Mouse (Mus musculus) thymus, adult 2 months (tissue): ENCODE data around the gene Tmem237. TPM values are rescaled to one million over a fixed set of nuclear protein-coding genes. Genes with fewer than 3 reads are reported as not detected.
A peak's percentile ranks its signal among the peaks of the same experiment; 100 is the strongest.

Experiments used
- DNase-seq: peaks from one replicate; pipeline ENCODE4 v3.0.0; 2021
- H3K27ac ChIP-seq: fragments of 200-500 bp; 2 replicates; pipeline ENCODE4 v1.5.1; 2012; ENCODE audit warnings: low read length, control low read depth; ENCODE audit not compliant: control insufficient read depth, insufficient read depth
- H3K27me3 ChIP-seq: fragments of 200-500 bp; 2 replicates; pipeline ENCODE4 v1.6.1; 2012; ENCODE audit warnings: mild to moderate bottlenecking, low read length, moderate library complexity, mixed read lengths; ENCODE audit not compliant: control insufficient read depth, insufficient read depth
- H3K36me3 ChIP-seq: fragments of 200-500 bp; 2 replicates; pipeline ENCODE4 v1.6.1; 2012; ENCODE audit warnings: mild to moderate bottlenecking, low read length, moderate library complexity; ENCODE audit not compliant: control insufficient read depth, insufficient read depth
- H3K4me1 ChIP-seq: fragments of 200-500 bp; replicated peaks from 2 replicates; pipeline ENCODE4 v1.6.1; 2012; ENCODE audit warnings: low read length; ENCODE audit not compliant: control insufficient read depth, insufficient read depth
- H3K4me3 ChIP-seq: fragments of 200-500 bp; 2 replicates; pipeline ENCODE4 v1.5.1; 2012; ENCODE audit warnings: mild to moderate bottlenecking, low read length, control low read depth, moderate library complexity; ENCODE audit not compliant: control insufficient read depth, insufficient read depth
- CTCF ChIP-seq: fragments of 200-500 bp; IDR thresholded peaks from 2 replicates; pipeline ENCODE4 v1.5.1; 2012; ENCODE audit warnings: mild to moderate bottlenecking, control low read depth, low read length, moderate library complexity, borderline replicate concordance; ENCODE audit not compliant: control insufficient read depth, poor library complexity, insufficient read depth; ENCODE audit errors: extremely low read depth
- POLR2A ChIP-seq: fragments of 200-500 bp; IDR thresholded peaks from 2 replicates; pipeline ENCODE4 v1.6.1; 2012; ENCODE audit warnings: mild to moderate bottlenecking, low read length, control low read depth, moderate library complexity; ENCODE audit not compliant: control insufficient read depth, poor library complexity, insufficient read depth; ENCODE audit errors: extremely low read depth
- WGBS: fragments of 180-500 bp; shearing (Covaris S2); methylation state at CpG from one replicate; pipeline ENCODE4 v1.1.7; 2018; 5-methylcytosine and 5-hydroxymethylcytosine counted together
- polyA plus RNA-seq: library from polyadenylated mRNA; depleted of rRNA; stranded (reverse); fragments of >200 nt; gene quantifications from 2 replicates; pipeline ENCODE4 v1.2.3, GENCODE M21; 2012; rRNA removed

The Tmem237 gene
- 2.3 and 3.6 TPM in 2 replicates for polyA plus RNA-seq

- no peak within 1 kb of the TSS for H3K27ac ChIP-seq
- WGBS: under 1% methylated on average over 74 of the region's 74 CpGs
- DNase-seq: peak; percentile 84
- no peaks in the 10 kb centered on the region for H3K4me1 ChIP-seq
- no peaks in the 10 kb centered on the region for H3K27me3 ChIP-seq
- TF ChIP-seq POLR2A (peak; percentile 62; the same call in 1 of the 2 replicates), CTCF (0 out of 2 replicates have a peak, but pooled peaks have one; percentile 7)
- no peaks in the 10 kb centered on the region for H3K36me3 ChIP-seq
- H3K4me3 ChIP-seq: peak within 1 kb of the TSS; percentile 90
Measured at GRCm38 (mm10) chr1:59119720-59120457, at the start of gene Tmem237. Tmem237 (minus strand) TSS chr1:59120408.

DNA sequence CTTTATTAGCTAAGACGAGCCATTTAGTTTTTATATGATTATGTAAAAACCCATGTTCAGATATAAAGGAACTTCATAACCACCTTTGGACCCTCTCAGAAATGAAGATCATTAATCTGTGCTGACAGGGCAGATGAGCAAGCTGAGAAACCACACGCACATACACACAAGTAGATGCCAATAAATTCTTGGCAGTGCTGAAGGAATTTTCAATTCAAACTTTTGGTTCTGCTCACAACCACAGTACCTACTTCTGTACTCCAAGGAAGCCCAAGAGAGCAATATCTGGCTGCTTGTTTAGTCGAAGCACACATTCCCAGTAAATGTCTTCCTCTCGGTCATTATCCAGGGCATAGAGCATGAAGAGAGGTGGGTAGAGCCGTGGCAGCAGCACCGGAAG is 49.4 kb upstream of the Tmem237 start:
- DNase-seq: no peak
- Histone ChIP-seq H3K4me3 (no peak overlapping the region), H3K36me3 (peaks cover 9% of the 10 kb centered on the region; the same call in 1 of the 2 replicates), H3K27me3 (no peaks in the 10 kb centered on the region), H3K4me1 (peaks cover 34% of the 10 kb centered on the region), H3K27ac (no peak overlapping the region)
- WGBS: 92% methylated on average over 6 of the region's 6 CpGs
- TF ChIP-seq CTCF: no peak
- TF ChIP-seq POLR2A: no peak

DNA sequence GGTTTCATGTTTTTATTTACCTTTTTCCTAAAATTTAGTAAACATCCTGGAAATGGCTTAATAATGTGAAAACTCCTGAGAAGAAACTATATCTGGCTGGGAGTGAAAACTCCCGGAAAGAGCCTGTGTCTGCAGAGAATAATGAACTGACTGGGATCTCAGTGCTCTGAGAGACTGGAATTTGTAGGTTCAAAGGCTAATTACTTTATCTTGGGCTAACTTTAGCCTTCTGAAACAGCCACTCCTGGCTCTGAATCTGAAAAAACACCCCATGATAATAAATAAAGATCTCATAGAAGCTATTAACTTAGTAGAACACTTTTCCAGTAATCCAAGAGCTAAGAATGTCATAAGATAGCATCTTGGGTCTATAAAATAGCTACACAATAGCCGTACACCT is 48.3 kb upstream of the Tmem237 start:
- DNase-seq: no peak
- TF ChIP-seq CTCF: no peak
- no peak for TF ChIP-seq POLR2A
- no peak overlapping the region for H3K4me3 ChIP-seq
- H3K27me3 ChIP-seq: no peaks in the 10 kb centered on the region
- H3K27ac ChIP-seq: no peak overlapping the region
- H3K36me3 ChIP-seq: peaks cover 9% of the 10 kb centered on the region; the same call in 1 of the 2 replicates
- peaks cover 39% of the 10 kb centered on the region for H3K4me1 ChIP-seq
- WGBS: 95% methylated on average over 2 of the region's 2 CpGs

DNA sequence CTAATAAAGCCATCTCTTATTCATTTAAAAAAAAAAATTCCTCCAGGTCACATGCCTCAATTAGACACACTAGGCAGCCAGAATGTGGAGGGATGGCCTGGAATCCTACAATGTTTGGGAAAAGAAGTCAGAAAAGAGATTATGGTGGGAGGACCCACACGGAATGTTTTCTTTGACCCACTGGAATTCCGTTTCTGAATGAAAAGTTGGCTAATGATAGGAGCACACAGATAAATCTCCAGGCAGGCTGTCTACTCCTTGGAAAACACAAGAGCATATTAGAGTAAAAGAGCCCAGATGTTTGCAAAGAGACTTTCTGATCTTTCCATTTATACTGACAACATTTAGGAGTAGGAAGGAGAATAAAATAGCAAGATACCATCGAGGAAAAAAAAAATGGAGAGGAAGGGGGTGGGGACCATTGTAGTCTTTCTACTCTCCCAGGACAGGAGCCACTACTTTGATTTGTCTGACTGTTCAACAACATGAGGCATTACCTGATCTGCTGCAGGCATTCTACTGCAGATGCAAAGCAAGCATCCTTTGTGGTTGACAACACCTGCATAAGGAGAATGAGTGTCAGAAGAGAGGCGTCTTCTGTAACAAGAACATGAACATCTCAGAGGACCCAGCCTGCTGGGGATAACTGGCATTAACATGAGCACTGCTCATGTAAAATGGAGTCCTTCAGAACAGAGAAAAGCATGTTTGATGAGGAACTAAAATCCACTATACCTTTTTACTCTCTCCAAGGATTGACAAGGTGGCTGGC is 47.6 kb upstream of the Tmem237 start:
- H3K27ac ChIP-seq: no peak overlapping the region
- H3K27me3 ChIP-seq: no peaks in the 10 kb centered on the region
- no peak overlapping the region for H3K4me3 ChIP-seq
- peaks cover 39% of the 10 kb centered on the region for H3K4me1 ChIP-seq
- no peak for TF ChIP-seq CTCF
- no peak for TF ChIP-seq POLR2A
- 55% methylated on average over 4 of the region's 4 CpGs for WGBS
- peaks cover 9% of the 10 kb centered on the region; the same call in 1 of the 2 replicates for H3K36me3 ChIP-seq
- DNase-seq: no peak

DNA sequence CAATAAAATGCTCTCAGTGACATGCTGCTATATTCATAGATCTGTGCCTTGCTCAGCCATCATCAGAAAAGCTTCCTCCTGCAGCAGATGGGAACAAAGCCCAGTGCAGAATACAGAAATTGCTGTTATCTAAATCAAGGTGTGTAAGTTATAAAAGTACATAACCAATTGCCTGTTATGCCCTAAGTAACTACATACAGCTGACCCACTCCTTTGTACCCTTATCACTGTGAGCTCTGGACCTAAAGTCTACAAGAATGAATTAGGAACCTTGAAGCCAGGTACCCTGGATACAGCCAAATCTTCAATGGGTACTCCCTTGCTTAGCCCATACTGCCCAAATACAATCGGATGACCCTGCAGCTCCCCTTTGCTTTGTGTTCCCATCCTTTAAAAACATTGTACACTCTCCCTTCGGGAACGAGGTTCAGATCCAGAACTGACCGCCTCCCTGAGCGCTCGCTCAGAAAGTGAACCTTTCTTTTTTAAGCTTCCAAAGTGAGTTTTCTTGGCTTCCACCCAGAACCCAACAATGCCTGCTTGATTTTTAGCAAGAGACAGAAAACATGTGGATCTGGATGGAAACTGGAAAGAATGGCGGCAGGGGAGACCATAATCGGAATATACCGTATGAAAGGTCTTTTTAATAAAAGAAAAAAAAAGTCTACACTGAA is 46.2 kb upstream of the Tmem237 start:
- DNase-seq: no peak
- TF ChIP-seq POLR2A (no peak), CTCF (no peak)
- WGBS: 95% methylated on average over 9 of the region's 9 CpGs
- Histone ChIP-seq H3K36me3 (peaks cover 9% of the 10 kb centered on the region; the same call in 1 of the 2 replicates), H3K27me3 (no peaks in the 10 kb centered on the region), H3K4me1 (peaks cover 39% of the 10 kb centered on the region), H3K4me3 (no peak overlapping the region), H3K27ac (no peak overlapping the region)

- Histone ChIP-seq H3K27me3 (no peaks in the 10 kb centered on the region), H3K27ac (no peak overlapping the region), H3K36me3 (no peaks in the 10 kb centered on the region), H3K4me3 (no peak overlapping the region), H3K4me1 (peaks cover 37% of the 10 kb centered on the region)
- no peak for DNase-seq
- WGBS: 96% methylated on average over 5 of the region's 5 CpGs
- no peak for TF ChIP-seq CTCF
- no peak for TF ChIP-seq POLR2A
Measured at GRCm38 (mm10) chr1:59163918-59164317, 43.7 kb upstream of the Tmem237 start.
